Mouse (Mus musculus) Patski (cell line): ENCODE results near the gene Gtpbp1. TPM values are rescaled to one million over a fixed set of nuclear protein-coding genes. Genes with fewer than 3 reads are reported as not detected.

ENCODE experiments used
- ATAC-seq: fragments of 100-300 bp; one replicate; pipeline ENCODE4 v1.8.0; 2021
- CTCF ChIA-PET: fragments of 350-600 bp; sonication (Branson Sonifier 250); formaldehyde crosslinking; loops from one replicate; lab custom pipeline; 2022; ENCODE audit warnings: inconsistent platforms; lab: Charles Lee
- POLR2A ChIA-PET: fragments of 350-600 bp; sonication (Branson Sonifier 250); formaldehyde crosslinking; loops from one replicate; lab custom pipeline; 2022; ENCODE audit warnings: antibody characterized with exemption, inconsistent platforms; lab: Charles Lee
- DNase-seq: peaks from one replicate; pipeline ENCODE4 v3.0.0-alpha.2; 2011; ENCODE audit warnings: low read depth, low spot score
- H3K27me3 ChIP-seq: fragments of 371-371 bp; one replicate; pipeline ENCODE4 v1.5.1; 2021
- CTCF ChIP-seq: fragments of 100-300 bp; IDR thresholded peaks from one replicate; pipeline ENCODE4 v1.5.1; 2021
- in situ Hi-C: fragments of 300-500 bp; cut with MboI; formaldehyde crosslinking; loops from 3 replicates; pipeline ENCODE4 v1.11.1; 2018; ENCODE audit warnings: low pct_unique_long_range_greater_than_20kb, mixed read lengths
- polyA plus RNA-seq: library from polyadenylated mRNA; unstranded; gene quantifications from one replicate; pipeline ENCODE4 v1.2.3, GENCODE M21; 2021

The Gtpbp1 gene
- polyA plus RNA-seq, 1 experiment from 2014 or later = 33.4 TPM

GRCm38 (mm10) chr15:79720267-79720666 is 29.6 kb downstream of the Gtpbp1 start:
- in situ Hi-C loops = no loop called here
- ChIA-PET CTCF (no interaction called here), POLR2A (no interaction called here)

GRCm38 (mm10) chr15:79720796-79721195 is 30.2 kb downstream of the Gtpbp1 start:
- no peak for TF ChIP-seq CTCF
- POLR2A ChIA-PET = no interaction called here
- CTCF ChIA-PET = no interaction called here
- ATAC-seq (no peak), DNase-seq (no peak)
- in situ Hi-C loops = no loop called here
- no peaks in the 10 kb centered on the region for H3K27me3 ChIP-seq

More at GRCm38 (mm10) chr15:79720267-79720666, 29.6 kb downstream of the Gtpbp1 start:
- DNase-seq (no peak), ATAC-seq (no peak)
- TF ChIP-seq CTCF = no peak
- no peaks in the 10 kb centered on the region for H3K27me3 ChIP-seq

GRCm38 (mm10) chr15:79723439-79723838 is 32.8 kb downstream of the Gtpbp1 start:
- ATAC-seq (peak; percentile 27), DNase-seq (no peak)
- in situ Hi-C loops = no loop called here
- TF ChIP-seq CTCF = no peak
- H3K27me3 ChIP-seq = no peaks in the 10 kb centered on the region
- ChIA-PET CTCF (interaction anchor here (0.6 to 1.8 kb wide), 3 partner anchors 12 to 87 kb away, joined by 3 to 8 read pairs (median 4); no protein-coding TSS in a partner anchor), POLR2A (interaction anchor here (0.6 kb wide), 1 partner anchor 336 kb away, joined by 3 read pairs; no protein-coding TSS in a partner anchor)

- DNase-seq (no peak), ATAC-seq (no peak)
- in situ Hi-C loops = no loop called here
- ChIA-PET POLR2A (interaction anchor here (1.8 to 2.3 kb wide), 2 partner anchors 9 to 67 kb away, joined by 4 to 7 read pairs; partner anchors contain the start of gene Fam227a), CTCF (interaction anchor here (1.0 to 1.8 kb wide), 5 partner anchors 9 to 492 kb away, joined by 3 to 4 read pairs (median 3); no protein-coding TSS in a partner anchor)
- no peaks in the 10 kb centered on the region for H3K27me3 ChIP-seq
- TF ChIP-seq CTCF = no peak
These were observed 34.6 kb downstream of the Gtpbp1 start for GRCm38 (mm10) chr15:79725190-79725789.

GRCm38 (mm10) chr15:79727840-79728239 is 37.2 kb downstream of the Gtpbp1 start:
- no peaks in the 10 kb centered on the region for H3K27me3 ChIP-seq
- POLR2A ChIA-PET = no interaction called here
- in situ Hi-C loops = no loop called here
- ATAC-seq (no peak), DNase-seq (no peak)
- no peak for TF ChIP-seq CTCF
- CTCF ChIA-PET = no interaction called here

GRCm38 (mm10) chr15:79728311-79728710 is 37.7 kb downstream of the Gtpbp1 start:
- ATAC-seq = no peak
- no peak for DNase-seq
- H3K27me3 ChIP-seq = no peaks in the 10 kb centered on the region
- TF ChIP-seq CTCF = no peak
- in situ Hi-C loops = no loop called here
- CTCF ChIA-PET = no interaction called here
- POLR2A ChIA-PET = no interaction called here

- H3K27me3 ChIP-seq = no peaks in the 10 kb centered on the region
- DNase-seq = no peak
- ATAC-seq = no peak
- ChIA-PET POLR2A (no interaction called here), CTCF (no interaction called here)
- in situ Hi-C loops = no loop called here
- no peak for TF ChIP-seq CTCF
These were observed 38.2 kb downstream of the Gtpbp1 start for GRCm38 (mm10) chr15:79728731-79729388.

GRCm38 (mm10) chr15:79731554-79731953 is 40.9 kb downstream of the Gtpbp1 start:
- DNase-seq (no peak), ATAC-seq (no peak)
- in situ Hi-C loops = no loop called here
- ChIA-PET POLR2A (no interaction called here), CTCF (no interaction called here)
- no peak for TF ChIP-seq CTCF
- no peaks in the 10 kb centered on the region for H3K27me3 ChIP-seq

- no peak for ATAC-seq
- in situ Hi-C loops = no loop called here
These were observed 42.5 kb downstream of the Gtpbp1 start for GRCm38 (mm10) chr15:79733192-79733591.

GRCm38 (mm10) chr15:79733640-79734039 is 43.0 kb downstream of the Gtpbp1 start:
- CTCF ChIA-PET = no interaction called here
- POLR2A ChIA-PET = interaction anchor here (2.8 kb wide), 1 partner anchor 8 kb away, joined by 7 read pairs; no protein-coding TSS in a partner anchor
- in situ Hi-C loops = no loop called here
- no peaks in the 10 kb centered on the region for H3K27me3 ChIP-seq
- ATAC-seq (no peak), DNase-seq (no peak)
- TF ChIP-seq CTCF = no peak

More at GRCm38 (mm10) chr15:79733192-79733591, 42.5 kb downstream of the Gtpbp1 start:
- TF ChIP-seq CTCF = no peak
- no peak for DNase-seq
- ChIA-PET CTCF (no interaction called here), POLR2A (interaction anchor here (2.8 kb wide), 1 partner anchor 8 kb away, joined by 7 read pairs; no protein-coding TSS in a partner anchor)
- no peaks in the 10 kb centered on the region for H3K27me3 ChIP-seq

- TF ChIP-seq CTCF = no peak
- no peak for ATAC-seq
- ChIA-PET CTCF (interaction anchor here (1.7 kb wide), 1 partner anchor 11 kb away, joined by 8 read pairs; no protein-coding TSS in a partner anchor), POLR2A (interaction anchor here (2.8 kb wide), 1 partner anchor 9 kb away, joined by 7 read pairs; no protein-coding TSS in a partner anchor)
- in situ Hi-C loops = no loop called here
- H3K27me3 ChIP-seq = no peaks in the 10 kb centered on the region
- no peak for DNase-seq
These were observed 43.7 kb downstream of the Gtpbp1 start for GRCm38 (mm10) chr15:79734311-79734710.
